Mouse (Mus musculus) limb, embryonic 14.5 days (tissue): ENCODE results near the gene Tmc6. TPM values are rescaled to one million over a fixed set of nuclear protein-coding genes. Genes with fewer than 3 reads are reported as not detected.

ENCODE experiments used
- ATAC-seq: fragments of 200-750 bp; cut with Nextera tagmentation; 2 replicates; pipeline ENCODE4 v1.8.0; 2017; ENCODE audit warnings: low read depth, moderate number of reproducible peaks, moderate TSS enrichment; ENCODE audit not compliant: low FRiP score
- DNase-seq: peaks from one replicate; pipeline ENCODE4 v3.0.0-alpha.2; 2015; ENCODE audit warnings: low spot score
- H3K27ac ChIP-seq: fragments of 300-500 bp; sonication (generic); replicated peaks from 2 replicates; pipeline ENCODE4 v1.5.1; 2014; ENCODE audit warnings: low read depth, mild to moderate bottlenecking, low read length, moderate library complexity, mixed read lengths
- H3K27me3 ChIP-seq: fragments of 300-500 bp; sonication (generic); 2 replicates; pipeline ENCODE4 v1.6.1; 2014; ENCODE audit warnings: low read length, mixed read lengths; ENCODE audit not compliant: control insufficient read depth, insufficient read depth
- H3K36me3 ChIP-seq: fragments of 300-500 bp; sonication (generic); 2 replicates; pipeline ENCODE4 v1.6.1; 2014; ENCODE audit warnings: mild to moderate bottlenecking, low read length, moderate library complexity, mixed read lengths; ENCODE audit not compliant: control insufficient read depth, insufficient read depth
- H3K4me1 ChIP-seq: fragments of 300-500 bp; sonication (generic); 2 replicates; pipeline ENCODE4 v1.6.1; 2014; ENCODE audit warnings: antibody characterized with exemption, low read length, mixed read lengths; ENCODE audit not compliant: control insufficient read depth, insufficient read depth
- H3K4me2 ChIP-seq: fragments of 300-500 bp; sonication (generic); replicated peaks from 2 replicates; pipeline ENCODE4 v1.6.1; 2014; ENCODE audit warnings: low read depth, mild to moderate bottlenecking, low read length, moderate library complexity; ENCODE audit not compliant: severe bottlenecking
- H3K4me3 ChIP-seq: fragments of 300-500 bp; sonication (generic); replicated peaks from 2 replicates; pipeline ENCODE4 v1.5.1; 2014; ENCODE audit warnings: low read length
- H3K9ac ChIP-seq: fragments of 300-500 bp; sonication (generic); 2 replicates; pipeline ENCODE4 v1.6.1; 2014; ENCODE audit warnings: mild to moderate bottlenecking, low read depth, low read length, moderate library complexity; ENCODE audit not compliant: severe bottlenecking
- H3K9me3 ChIP-seq: fragments of 300-500 bp; sonication (generic); 2 replicates; pipeline ENCODE4 v1.6.1; 2016; ENCODE audit warnings: low read length; ENCODE audit not compliant: control insufficient read depth
- POLR2A ChIP-seq: fragments of 200-500 bp; IDR thresholded peaks from 2 replicates; pipeline ENCODE4 v1.8.0; 2012; ENCODE audit warnings: inconsistent platforms, mild to moderate bottlenecking, moderate library complexity, borderline replicate concordance; ENCODE audit not compliant: insufficient read depth, insufficient read length; ENCODE audit errors: extremely low read depth
- WGBS: fragments of 180-500 bp; shearing (Covaris S2); extraction: QIAGEN DNeasy Blood & Tissue Kit; methylation state at CpG from one replicate; pipeline ENCODE4 v1.1.7; 2014; 5-methylcytosine and 5-hydroxymethylcytosine counted together
- polyA plus RNA-seq, 2 experiments: library from polyadenylated mRNA; depleted of rRNA in 1 of 2; stranded (reverse) in 1 of 2; unstranded in 1 of 2; fragments of >200 nt; fragmentation: Nextera tagmentation in 1 of 2; extraction: Ambion mirVana in 1 of 2; gene quantifications; 2 replicates each; pipeline versions ENCODE4 v1.2.1 to v1.2.3; 2012 to 2014

The Tmc6 gene
- polyA plus RNA-seq, 2 experiments: 19.0 to 28.2 TPM

DNA sequence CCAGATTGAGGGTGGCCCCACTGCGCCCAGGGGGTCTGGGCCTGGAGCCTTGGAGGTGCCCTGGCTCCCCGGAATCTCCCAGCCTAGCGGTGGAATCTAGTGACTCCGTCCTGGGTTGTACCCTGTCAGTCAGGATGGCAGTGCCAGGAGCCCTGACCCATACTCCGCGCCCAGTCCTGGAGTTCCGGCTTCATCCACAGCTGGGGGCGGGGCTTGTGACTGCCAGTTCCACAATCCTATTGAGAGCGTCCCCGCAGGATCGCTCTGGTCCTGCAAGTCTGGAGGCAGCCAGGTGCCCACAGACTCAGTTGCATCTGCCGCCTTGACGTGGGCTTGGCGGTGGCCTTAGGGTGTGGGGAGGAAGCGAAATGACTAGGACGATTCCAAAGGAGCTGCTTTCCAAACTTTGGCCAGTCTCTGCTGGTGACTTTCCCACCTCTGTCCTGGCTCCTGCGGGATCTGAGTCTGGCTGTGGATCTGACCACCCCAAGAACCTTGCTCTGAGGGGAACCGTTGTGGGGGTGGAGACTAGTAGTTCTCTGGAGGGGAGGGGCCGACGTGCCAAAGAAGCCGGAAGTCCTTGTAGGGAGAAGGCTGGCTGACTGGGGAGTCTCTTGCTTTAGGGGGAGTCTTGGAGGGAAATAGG, 28.5 kb upstream of the Tmc6 start:
- Histone ChIP-seq H3K27me3 (no peaks in the 10 kb centered on the region), H3K9me3 (no peaks in the 10 kb centered on the region), H3K27ac (0 out of 2 replicates have a peak overlapping the region, but pooled peaks have one; percentile 8), H3K4me3 (peak overlapping the region; percentile 82), H3K36me3 (peaks cover 34% of the 10 kb centered on the region), H3K9ac (peak overlapping the region; percentile 69), H3K4me2 (peak overlapping the region; percentile 88), H3K4me1 (peaks cover 13% of the 10 kb centered on the region)
- peak; percentile 75 for DNase-seq
- ATAC-seq: peak; percentile 84
- 2% methylated on average over 21 of the region's 21 CpGs for WGBS
- TF ChIP-seq POLR2A: no peak

DNA sequence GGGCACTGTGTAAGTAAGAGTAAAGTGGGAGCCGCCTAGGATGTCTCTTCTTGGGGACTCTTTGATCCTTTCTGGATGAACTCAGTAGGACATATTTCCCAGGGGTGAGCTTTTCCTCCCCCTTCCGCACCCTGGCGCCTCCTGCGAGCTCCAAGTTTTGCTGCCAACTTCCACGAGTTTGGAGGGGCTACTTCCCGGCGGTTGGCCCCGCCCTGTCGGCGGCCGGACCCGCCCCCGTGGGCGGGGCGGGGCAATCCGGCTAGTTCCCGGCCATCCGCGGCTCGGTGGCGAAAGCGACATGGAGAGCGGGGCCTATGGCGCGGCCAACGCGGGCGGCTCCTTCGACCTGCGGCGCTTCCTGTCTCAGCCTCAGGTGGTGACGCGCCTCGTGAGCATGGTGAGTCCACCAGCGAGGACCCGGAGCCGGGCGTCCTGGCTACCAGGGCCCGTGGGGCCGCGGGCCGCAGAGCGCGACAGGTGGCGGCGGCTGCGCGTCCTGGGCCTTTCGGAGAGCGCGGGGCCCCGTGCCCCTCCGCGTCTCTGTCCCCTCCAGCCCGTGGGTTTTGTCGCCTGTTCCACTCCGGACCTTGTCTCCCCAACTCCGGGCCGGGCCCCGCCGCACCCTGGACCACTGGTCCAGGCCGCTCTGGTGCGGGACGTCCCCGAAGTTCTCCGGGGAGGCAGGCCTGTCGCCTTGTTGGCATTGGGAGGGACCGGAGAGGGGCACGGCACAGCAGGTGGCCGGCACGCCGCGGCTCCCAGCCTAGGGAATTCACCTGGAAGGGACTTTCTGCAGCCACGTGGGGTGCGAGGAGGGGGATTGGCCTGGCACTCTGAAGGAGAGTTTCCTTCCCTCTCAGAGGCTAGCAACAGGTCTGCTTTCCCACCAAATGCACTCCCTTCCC, 27.7 kb upstream of the Tmc6 start, which contains the start of the genes Gm20708 and Syngr2:
Gene Gm20708, plus strand, starts transcription at position 262 of the 905 bp plus-strand sequence.
Gene Syngr2, plus strand, starts transcription at position 262 of the 905 bp plus-strand sequence.
- H3K27ac ChIP-seq: peak within 1 kb of the TSS; percentile 44; the same call in 1 of the 2 replicates
- WGBS: under 1% methylated on average over 46 of the region's 75 CpGs
- ATAC-seq (peak; percentile 76), DNase-seq (peak; percentile 71)
- 0 out of 2 replicates have a peak, but pooled peaks have one; percentile 16 for TF ChIP-seq POLR2A
- H3K4me3 ChIP-seq: peak within 1 kb of the TSS; percentile 82
- peak within 1 kb of the TSS; percentile 69 for H3K9ac ChIP-seq
- H3K36me3 ChIP-seq: peaks cover 27% of the 10 kb centered on the region
- H3K27me3 ChIP-seq: no peaks in the 10 kb centered on the region
- peak within 1 kb of the TSS; percentile 88 for H3K4me2 ChIP-seq
- H3K9me3 ChIP-seq: no peaks in the 10 kb centered on the region
- H3K4me1 ChIP-seq: peaks cover 13% of the 10 kb centered on the region

DNA sequence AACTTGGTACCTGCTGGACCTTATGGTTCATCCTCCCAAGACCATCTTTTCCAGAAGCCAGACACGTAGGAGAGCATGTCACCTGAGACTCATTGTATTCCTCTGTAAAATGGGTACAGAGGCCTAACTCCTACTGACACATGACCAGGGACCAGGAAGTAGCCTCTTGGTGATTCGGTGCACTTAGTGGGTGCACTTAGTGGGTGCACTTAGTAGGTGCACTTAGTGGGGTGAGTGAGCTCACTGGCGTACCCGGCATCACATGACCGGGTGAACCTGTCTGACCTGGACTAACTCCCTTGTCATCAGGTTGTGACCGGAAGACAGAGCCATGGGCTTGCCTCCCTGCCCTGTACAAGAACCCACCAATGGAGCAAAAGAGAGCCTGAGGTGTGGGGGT, 24.8 kb upstream of the Tmc6 start:
- ATAC-seq: no peak
- TF ChIP-seq POLR2A: no peak
- H3K4me1 ChIP-seq: peaks cover 13% of the 10 kb centered on the region
- no peak overlapping the region for H3K4me2 ChIP-seq
- H3K4me3 ChIP-seq: no peak overlapping the region
- no peaks in the 10 kb centered on the region for H3K9me3 ChIP-seq
- H3K27me3 ChIP-seq: no peaks in the 10 kb centered on the region
- 94% methylated on average over 6 of the region's 6 CpGs for WGBS
- H3K27ac ChIP-seq: no peak overlapping the region
- no peak overlapping the region for H3K9ac ChIP-seq
- H3K36me3 ChIP-seq: no peaks in the 10 kb centered on the region
- no peak for DNase-seq

DNA sequence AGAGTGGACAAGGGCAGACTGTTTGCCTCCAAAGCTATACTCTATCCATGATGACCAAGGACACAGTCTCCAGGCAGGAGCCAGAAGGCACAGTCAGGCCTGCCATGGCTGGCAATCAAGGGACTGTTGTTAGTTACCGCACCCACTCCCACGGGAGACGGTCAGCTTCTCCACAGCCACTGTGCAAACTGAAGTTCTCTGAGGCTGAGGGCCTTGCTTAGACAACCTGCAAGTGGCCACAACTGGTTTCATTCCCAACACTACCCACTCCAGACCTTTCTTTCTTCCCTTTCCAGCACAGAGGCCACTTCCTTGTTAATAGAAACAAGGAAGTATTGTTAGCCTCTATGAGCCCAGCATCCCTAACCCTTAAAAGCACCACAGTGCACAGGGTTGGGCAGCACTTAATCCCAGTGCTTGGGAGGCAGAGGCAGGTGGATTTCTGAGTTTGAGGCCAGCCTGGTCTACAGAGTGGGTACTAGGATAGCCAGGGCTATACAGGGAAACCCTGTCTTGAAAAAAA, 21.2 kb upstream of the Tmc6 start:
- Histone ChIP-seq H3K4me2 (no peak overlapping the region), H3K36me3 (no peaks in the 10 kb centered on the region), H3K27me3 (no peaks in the 10 kb centered on the region), H3K4me1 (no peaks in the 10 kb centered on the region), H3K9ac (no peak overlapping the region), H3K27ac (no peak overlapping the region), H3K9me3 (no peaks in the 10 kb centered on the region), H3K4me3 (no peak overlapping the region)
- ATAC-seq (no peak), DNase-seq (no peak)
- TF ChIP-seq POLR2A: no peak
- 97% methylated on average over 3 of the region's 3 CpGs for WGBS

DNA sequence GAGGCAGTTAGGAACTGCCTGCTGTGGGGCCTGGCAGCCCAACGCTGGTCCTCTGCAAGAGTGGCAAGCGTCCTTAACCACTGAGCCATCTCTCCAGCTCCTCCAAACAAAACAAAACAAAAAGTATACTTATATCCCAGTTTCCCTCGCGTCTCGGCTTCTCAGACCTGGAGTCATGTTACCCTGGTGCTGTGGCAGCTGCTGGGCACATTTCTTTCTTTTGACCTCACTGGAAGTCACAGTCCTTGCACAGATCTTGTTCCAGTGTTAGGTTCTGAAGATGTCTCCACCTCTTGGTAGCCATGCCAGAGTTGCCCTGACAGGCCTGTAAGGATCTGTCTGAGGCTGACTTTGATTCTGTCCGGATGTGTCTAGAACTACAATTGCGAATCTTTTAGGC, 19.7 kb upstream of the Tmc6 start:
- Histone ChIP-seq H3K27me3 (no peaks in the 10 kb centered on the region), H3K36me3 (no peaks in the 10 kb centered on the region), H3K4me2 (no peak overlapping the region), H3K9me3 (no peaks in the 10 kb centered on the region), H3K4me3 (no peak overlapping the region), H3K27ac (no peak overlapping the region), H3K9ac (no peak overlapping the region), H3K4me1 (no peaks in the 10 kb centered on the region)
- no peak for ATAC-seq
- no peak for DNase-seq
- WGBS: 64% methylated on average over 7 of the region's 7 CpGs
- TF ChIP-seq POLR2A: no peak
